Mouse (Mus musculus) brain, embryonic 14.5 days (tissue): ENCODE results near the gene 1700018B08Rik.

Experiments
- CTCF ChIP-seq: fragments of 200-500 bp; IDR thresholded peaks from 2 replicates; pipeline ENCODE4 v1.5.1; 2012; ENCODE audit warnings: inconsistent platforms, mild to moderate bottlenecking, moderate library complexity, borderline replicate concordance; ENCODE audit not compliant: insufficient read depth, insufficient read length; ENCODE audit errors: extremely low read depth
- POLR2A ChIP-seq: fragments of 200-500 bp; IDR thresholded peaks from 2 replicates; pipeline ENCODE4 v1.6.1; 2012; ENCODE audit warnings: mild to moderate bottlenecking, inconsistent platforms, borderline replicate concordance; ENCODE audit not compliant: poor library complexity, insufficient read depth, insufficient read length, severe bottlenecking; ENCODE audit errors: extremely low read depth

DNA sequence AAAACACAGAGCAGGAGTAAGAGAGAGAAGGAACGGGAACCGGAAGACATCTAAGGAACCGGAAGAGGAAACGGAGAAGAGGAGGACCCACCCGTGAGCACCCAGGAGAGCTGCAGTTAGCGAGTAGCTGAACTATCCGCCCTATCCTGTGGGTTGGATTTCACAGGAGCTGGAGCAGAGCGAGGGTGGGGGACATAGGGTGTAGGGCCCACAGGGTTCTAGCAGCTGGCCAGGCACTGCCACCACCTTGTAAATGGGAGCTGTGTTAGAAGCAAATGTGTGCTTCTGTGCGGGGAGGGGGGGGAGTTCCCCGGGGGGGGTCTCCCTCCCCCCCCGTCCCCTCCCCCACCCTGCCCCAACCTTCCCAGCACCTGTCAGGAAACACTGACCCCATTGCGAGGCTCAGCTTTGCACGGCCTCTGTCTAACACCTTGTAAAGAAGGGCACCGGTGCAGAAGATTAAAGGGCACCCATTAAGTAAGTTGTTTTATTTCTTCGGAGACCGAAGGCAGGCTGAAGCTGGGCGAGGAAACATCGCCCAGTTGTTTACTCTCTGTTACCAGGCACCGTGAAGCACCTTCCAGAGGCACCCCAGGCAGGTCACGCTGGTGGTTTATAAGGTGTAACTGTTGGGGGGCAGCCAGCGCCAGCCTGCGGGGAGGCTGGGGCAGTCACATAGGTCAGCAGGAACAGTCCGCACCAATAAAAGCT, 59.9 kb downstream of the 1700018B08Rik start:
- TF ChIP-seq CTCF: no peak
- TF ChIP-seq POLR2A: no peak
